Mouse (Mus musculus) CH12.LX (cell line): ENCODE measurements at regions not wholly inside any gene's neighbourhood (a gene's known extent, or its start where the extent isn't known, plus 50 kb on each side); places are given as distances from the start of the nearest gene placed in this dataset.

ENCODE experiments used
- DNase-seq: peaks from one replicate; pipeline ENCODE4 v3.0.0-alpha.2; 2013; ENCODE audit errors: extremely low read depth
- H3K27ac ChIP-seq: 2 replicates; pipeline ENCODE4 v1.5.1; 2012; ENCODE audit warnings: low read depth, mild to moderate bottlenecking, control low read depth, moderate library complexity; ENCODE audit not compliant: insufficient read depth
- H3K27me3 ChIP-seq: replicated peaks from 2 replicates; pipeline ENCODE3; 2012; ENCODE audit warnings: inconsistent platforms
- H3K36me3 ChIP-seq, 2 experiments: replicated peaks in 1 of 2; 2 replicates each; pipeline versions ENCODE3 to v1.6.1; 2012; ENCODE audit warnings: inconsistent platforms in 1 of 2, low read length in 1 of 2, mild to moderate bottlenecking in 1 of 2, mixed read lengths in 1 of 2, moderate library complexity in 1 of 2; ENCODE audit not compliant: control insufficient read depth in 1 of 2, insufficient read depth in 1 of 2
- H3K4me1 ChIP-seq, 2 experiments: 2 replicates each; pipeline ENCODE4 v1.6.1; 2012; ENCODE audit warnings: inconsistent platforms in 1 of 2, moderate library complexity in 1 of 2; ENCODE audit not compliant: insufficient read depth in 2 of 2, control insufficient read depth in 1 of 2
- H3K4me2 ChIP-seq: 2 replicates; pipeline ENCODE4 v1.6.1; 2012; ENCODE audit warnings: low read depth, mild to moderate bottlenecking, control low read depth; ENCODE audit not compliant: poor library complexity, insufficient read depth, severe bottlenecking
- H3K4me3 ChIP-seq, 3 experiments: fragments of 150-350 bp in 1 of 3; sonication (generic) in 1 of 3; replicated peaks in 1 of 3; 2 replicates each; pipeline versions ENCODE3 to v1.5.1; 2011 to 2012; ENCODE audit warnings: low read depth in 2 of 3, low read length in 2 of 3, mild to moderate bottlenecking in 2 of 3, moderate library complexity in 2 of 3, control low read depth in 1 of 3, improper control_type of control experiment in 1 of 3, inconsistent platforms in 1 of 3, mixed read lengths in 1 of 3; ENCODE audit not compliant: poor library complexity in 1 of 3
- H3K79me2 ChIP-seq: replicated peaks from 2 replicates; pipeline ENCODE4 v1.6.1; 2012; ENCODE audit warnings: mild to moderate bottlenecking, moderate library complexity; ENCODE audit not compliant: control insufficient read depth, poor library complexity, insufficient read depth, severe bottlenecking; ENCODE audit errors: extremely low read depth
- H3K9ac ChIP-seq: 2 replicates; pipeline ENCODE4 v1.6.1; 2012; ENCODE audit warnings: low read depth, mild to moderate bottlenecking, control low read depth, moderate library complexity; ENCODE audit not compliant: insufficient read depth
- H3K9me3 ChIP-seq: replicated peaks from 2 replicates; pipeline ENCODE3; 2012; ENCODE audit warnings: low read length, inconsistent platforms, mixed read lengths
- BHLHE40 ChIP-seq: IDR thresholded peaks from 2 replicates; pipeline ENCODE4 v1.6.1; 2011; ENCODE audit warnings: mild to moderate bottlenecking, low read depth, low read length, improper control_type of control experiment
- CHD1 ChIP-seq: IDR thresholded peaks from 2 replicates; pipeline ENCODE4 v1.6.1; 2012; ENCODE audit warnings: low read depth, low read length, improper control_type of control experiment, inconsistent platforms
- CHD2 ChIP-seq: IDR thresholded peaks from 2 replicates; pipeline ENCODE4 v1.6.1; 2011; ENCODE audit warnings: low read length, improper control_type of control experiment
- CTCF ChIP-seq, 2 experiments: IDR thresholded peaks in 1 of 2; conservative IDR thresholded peaks in 1 of 2; 2 replicates each; pipeline ENCODE4 v1.5.1; 2011 to 2012; ENCODE audit warnings: low read depth in 2 of 2, low read length in 2 of 2, improper control_type of control experiment in 1 of 2, inconsistent platforms in 1 of 2, mild to moderate bottlenecking in 1 of 2, moderate library complexity in 1 of 2
- ELF1 ChIP-seq: IDR thresholded peaks from 2 replicates; pipeline ENCODE4 v1.6.1; 2014; ENCODE audit warnings: low read depth, mild to moderate bottlenecking, inconsistent platforms, low read length, improper control_type of control experiment
- EP300 ChIP-seq: IDR thresholded peaks from 2 replicates; pipeline ENCODE4 v1.6.1; 2011; ENCODE audit warnings: low read length, improper control_type of control experiment
- HCFC1 ChIP-seq: IDR thresholded peaks from 2 replicates; pipeline ENCODE4 v1.6.1; 2012; ENCODE audit warnings: low read depth, mild to moderate bottlenecking, inconsistent platforms, low read length, improper control_type of control experiment
- JUN ChIP-seq: IDR thresholded peaks from 2 replicates; pipeline ENCODE4 v1.6.1; 2011; ENCODE audit warnings: low read depth, mild to moderate bottlenecking, low read length, improper control_type of control experiment, moderate library complexity; ENCODE audit not compliant: insufficient read depth
- MAFK ChIP-seq: IDR thresholded peaks from 2 replicates; pipeline ENCODE4 v1.6.1; 2011; ENCODE audit warnings: low read length, improper control_type of control experiment; ENCODE audit not compliant: insufficient replicate concordance
- MAX ChIP-seq: IDR thresholded peaks from 2 replicates; pipeline ENCODE4 v1.6.1; 2011; ENCODE audit warnings: low read length, improper control_type of control experiment
- MAZ ChIP-seq: IDR thresholded peaks from 2 replicates; pipeline ENCODE4 v1.6.1; 2012; ENCODE audit warnings: low read depth, mild to moderate bottlenecking, inconsistent platforms, low read length, improper control_type of control experiment, moderate library complexity
- MXI1 ChIP-seq: IDR thresholded peaks from 2 replicates; pipeline ENCODE4 v1.6.1; 2011; ENCODE audit warnings: mild to moderate bottlenecking, low read depth, low read length, improper control_type of control experiment
- PAX5 ChIP-seq: IDR thresholded peaks from 2 replicates; pipeline ENCODE4 v1.6.1; 2012; ENCODE audit warnings: low read length, inconsistent platforms, mixed read lengths
- RCOR1 ChIP-seq: conservative IDR thresholded peaks from 2 replicates; pipeline ENCODE4 v1.6.1; 2012; ENCODE audit warnings: low read depth, mild to moderate bottlenecking, inconsistent platforms, low read length, improper control_type of control experiment
- SMC3 ChIP-seq: IDR thresholded peaks from 2 replicates; pipeline ENCODE4 v1.6.1; 2011; ENCODE audit warnings: low read depth, low read length, improper control_type of control experiment
- TBP ChIP-seq: conservative IDR thresholded peaks from 2 replicates; pipeline ENCODE4 v1.6.1; 2011; ENCODE audit warnings: low read depth, low read length, improper control_type of control experiment
- USF1 ChIP-seq: IDR thresholded peaks from 2 replicates; pipeline ENCODE4 v1.6.1; 2014; ENCODE audit warnings: low read depth, mild to moderate bottlenecking, inconsistent platforms, low read length, improper control_type of control experiment
- ZC3H11A ChIP-seq: IDR thresholded peaks from 2 replicates; pipeline ENCODE4 v1.6.1; 2012; ENCODE audit warnings: low read depth, mild to moderate bottlenecking, inconsistent platforms, low read length, improper control_type of control experiment
- ZKSCAN1 ChIP-seq: IDR thresholded peaks from 2 replicates; pipeline ENCODE4 v1.6.1; 2012; ENCODE audit warnings: low read depth, inconsistent platforms, low read length, improper control_type of control experiment, borderline replicate concordance
- ZMIZ1 ChIP-seq: IDR thresholded peaks from 2 replicates; pipeline ENCODE4 v1.6.1; 2012; ENCODE audit warnings: low read depth, mild to moderate bottlenecking, inconsistent platforms, low read length, improper control_type of control experiment
- ZNF384 ChIP-seq: IDR thresholded peaks from 2 replicates; pipeline ENCODE4 v1.6.1; 2012; ENCODE audit warnings: low read depth, low read length, improper control_type of control experiment, inconsistent platforms
- dilution Hi-C: fragments of 300-500 bp; cut with MboI; formaldehyde crosslinking; loops from 2 replicates; pipeline ENCODE4 v1.14.3; 2020; ENCODE audit warnings: low sequenced_read_pairs; ENCODE audit not compliant: extremely low pct_unique_long_range_greater_than_20kb, extremely low pct_ligation_motif_present
- in situ Hi-C: fragments of 300-500 bp; cut with MboI; formaldehyde crosslinking; loops from 3 replicates; pipeline ENCODE4 v1.14.3; 2019; ENCODE audit warnings: low sequenced_read_pairs, low pct_ligation_motif_present, low pct_unique_long_range_greater_than_20kb, mixed read lengths

DNA sequence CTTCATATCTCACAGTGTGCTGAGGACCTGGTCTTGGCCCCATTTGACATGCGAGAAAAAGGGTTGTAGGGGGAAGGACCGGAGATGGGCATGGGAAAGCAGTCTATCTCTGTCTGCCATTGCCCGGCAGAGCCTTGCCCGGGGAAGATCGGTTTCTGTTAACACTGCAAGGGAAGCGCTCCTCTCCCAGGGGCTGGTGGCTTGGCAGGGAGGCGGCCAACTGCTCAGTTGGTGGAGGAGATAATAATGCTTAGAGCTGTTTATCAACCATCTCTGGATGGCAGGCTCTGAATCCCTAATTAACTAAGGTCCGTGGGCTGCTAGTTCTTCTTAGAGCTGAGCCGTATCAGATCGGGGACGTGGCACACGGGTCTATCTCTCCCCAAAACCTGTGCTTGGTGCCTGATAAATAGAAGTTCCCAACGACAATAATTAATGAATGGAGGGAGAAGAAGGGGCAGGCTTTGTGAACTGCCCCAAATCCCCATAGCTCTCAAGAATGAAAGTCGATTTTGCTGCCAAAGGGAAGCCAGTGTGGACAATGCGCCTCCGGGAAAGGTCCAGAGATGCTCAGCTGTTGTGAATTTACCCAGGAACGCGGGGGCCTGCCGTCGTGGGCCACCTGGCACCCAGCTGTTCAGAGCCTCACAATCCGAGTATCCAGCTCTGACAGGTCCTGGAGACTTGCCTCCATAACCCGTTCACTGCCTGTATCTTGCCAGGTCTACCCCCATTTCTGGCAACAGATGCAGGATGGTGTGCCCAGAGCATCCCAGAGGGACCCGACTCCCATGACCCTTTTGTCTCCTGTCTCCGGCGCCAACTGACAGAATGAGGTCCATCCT, 61.2 kb downstream of the 3110018I06Rik start:
- dilution Hi-C loops (no loop called here), in situ Hi-C loops (no loop called here)
- Histone ChIP-seq H3K4me2 (no peak overlapping the region), H3K9me3 (peaks cover 83% of the 10 kb centered on the region), H3K4me1 (no peaks in the 10 kb centered on the region), H3K4me3 (no peak overlapping the region), H3K79me2 (no peaks in the 10 kb centered on the region), H3K27me3 (no peaks in the 10 kb centered on the region), H3K9ac (no peak overlapping the region), H3K36me3 (no peaks in the 10 kb centered on the region), H3K27ac (no peak overlapping the region)
- no peak for TF ChIP-seq CHD2
- TF ChIP-seq PAX5: no peak
- TF ChIP-seq BHLHE40: no peak
- TF ChIP-seq JUN: no peak
- no peak for TF ChIP-seq EP300
- no peak for TF ChIP-seq MAX
- TF ChIP-seq ZNF384: no peak
- TF ChIP-seq RCOR1: no peak
- no peak for DNase-seq

DNA sequence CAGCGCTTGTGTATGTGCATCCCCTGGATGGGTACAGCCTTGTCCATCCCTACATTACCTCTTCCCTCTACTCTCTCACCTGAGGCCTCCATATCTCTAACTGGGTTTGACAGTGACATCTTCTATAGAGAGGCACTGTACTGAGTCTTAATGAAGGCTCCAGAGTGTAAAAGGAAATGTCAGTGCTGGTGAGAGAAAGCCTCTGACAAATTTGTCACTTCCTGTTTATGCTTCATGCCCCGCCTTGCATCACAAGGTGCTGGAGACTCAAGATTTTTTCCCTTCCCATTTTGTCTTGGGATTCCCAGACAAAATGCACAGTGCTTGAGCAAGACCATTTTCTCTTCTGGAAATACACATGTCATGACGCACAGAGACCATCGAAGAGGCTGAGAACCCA, 70.8 kb downstream of the 3110018I06Rik start:
- H3K9ac ChIP-seq: no peak overlapping the region
- TF ChIP-seq ZMIZ1 (no peak), ZC3H11A (no peak), MAX (no peak), USF1 (no peak), CHD1 (no peak), JUN (no peak), SMC3 (no peak), MXI1 (no peak), TBP (no peak), CTCF (conservative IDR thresholded peaks at IDR 0.05 in 1 of 2, IDR thresholded peaks at IDR 0.05 in 1 of 2; ENCODE audit: low read depth in 2 of 2, low read length in 2 of 2) (no peak), MAZ (no peak), ZKSCAN1 (no peak), HCFC1 (no peak), MAFK (no peak), ELF1 (no peak)
- no peak overlapping the region for H3K4me2 ChIP-seq
- in situ Hi-C loops: no loop called here
- no peak for DNase-seq
- no peaks in the 10 kb centered on the region for H3K27me3 ChIP-seq
- dilution Hi-C loops: no loop called here
- H3K79me2 ChIP-seq: 0 out of 2 replicates have a peak, but pooled peaks cover 2% of the 10 kb centered on the region
- H3K9me3 ChIP-seq: peaks cover 77% of the 10 kb centered on the region
- H3K4me1 ChIP-seq: no peaks in the 10 kb centered on the region
- H3K36me3 ChIP-seq: no peaks in the 10 kb centered on the region
- H3K27ac ChIP-seq: no peak overlapping the region
- H3K4me3 ChIP-seq: no peak overlapping the region
